Mouse (Mus musculus) embryonic facial prominence, embryonic 15.5 days (tissue): Measurements from ENCODE around the gene Wdfy3. TPM values are rescaled to one million over a fixed set of nuclear protein-coding genes. Genes with fewer than 3 reads are reported as not detected.

Experiments
- ATAC-seq: fragments of 200-750 bp; cut with Nextera tagmentation; 2 replicates; pipeline ENCODE4 v1.8.0; 2017; ENCODE audit warnings: low read depth, moderate TSS enrichment; ENCODE audit not compliant: insufficient number of reproducible peaks, low FRiP score, low TSS enrichment
- H3K27ac ChIP-seq: fragments of 300-500 bp; sonication (generic); replicated peaks from 2 replicates; pipeline ENCODE4 v1.5.1; 2015; ENCODE audit warnings: mild to moderate bottlenecking, inconsistent platforms
- H3K27me3 ChIP-seq: fragments of 300-500 bp; sonication (generic); 2 replicates; pipeline ENCODE4 v1.6.1; 2015; ENCODE audit warnings: inconsistent platforms
- H3K36me3 ChIP-seq: fragments of 300-500 bp; sonication (generic); 2 replicates; pipeline ENCODE4 v1.6.1; 2015; ENCODE audit warnings: mild to moderate bottlenecking, inconsistent platforms
- H3K4me1 ChIP-seq: fragments of 300-500 bp; sonication (generic); 2 replicates; pipeline ENCODE4 v1.6.1; 2015; ENCODE audit warnings: inconsistent platforms
- H3K4me2 ChIP-seq: fragments of 300-500 bp; sonication (generic); replicated peaks from 2 replicates; pipeline ENCODE4 v1.6.1; 2015; ENCODE audit warnings: mild to moderate bottlenecking, inconsistent platforms
- H3K4me3 ChIP-seq: fragments of 300-500 bp; sonication (generic); replicated peaks from 2 replicates; pipeline ENCODE4 v1.5.1; 2015; ENCODE audit warnings: mild to moderate bottlenecking, inconsistent platforms
- H3K9ac ChIP-seq: fragments of 300-500 bp; sonication (generic); 2 replicates; pipeline ENCODE4 v1.6.1; 2015; ENCODE audit warnings: inconsistent platforms
- H3K9me3 ChIP-seq: fragments of 300-500 bp; sonication (generic); replicated peaks from 2 replicates; pipeline ENCODE4 v1.6.1; 2016; ENCODE audit warnings: inconsistent platforms
- WGBS: fragments of 180-500 bp; shearing (Covaris S2); methylation state at CpG from one replicate; pipeline ENCODE4 v1.1.7; 2015; 5-methylcytosine and 5-hydroxymethylcytosine counted together
- polyA plus RNA-seq: library from polyadenylated mRNA; unstranded; fragments of >200 nt; fragmentation: Nextera tagmentation; extraction: Ambion mirVana; gene quantifications from 2 replicates; pipeline ENCODE4 v1.2.1, GENCODE M21; 2015

Gene Wdfy3
- polyA plus RNA-seq, 1 experiment from 2014 or later = 16.4 TPM

GRCm38 (mm10) chr5:102032191-102032590 is 37.5 kb downstream of the Wdfy3 start:
- Histone ChIP-seq H3K9me3 (0 out of 2 replicates have a peak, but pooled peaks cover 4% of the 10 kb centered on the region), H3K4me1 (0 out of 2 replicates have a peak, but pooled peaks cover 4% of the 10 kb centered on the region), H3K27ac (no peak overlapping the region), H3K4me2 (no peak overlapping the region), H3K9ac (no peak overlapping the region), H3K4me3 (no peak overlapping the region), H3K27me3 (no peaks in the 10 kb centered on the region), H3K36me3 (peaks cover 74% of the 10 kb centered on the region)
- no peak for ATAC-seq
- 54% methylated on average over 3 of the region's 3 CpGs for WGBS

DNA sequence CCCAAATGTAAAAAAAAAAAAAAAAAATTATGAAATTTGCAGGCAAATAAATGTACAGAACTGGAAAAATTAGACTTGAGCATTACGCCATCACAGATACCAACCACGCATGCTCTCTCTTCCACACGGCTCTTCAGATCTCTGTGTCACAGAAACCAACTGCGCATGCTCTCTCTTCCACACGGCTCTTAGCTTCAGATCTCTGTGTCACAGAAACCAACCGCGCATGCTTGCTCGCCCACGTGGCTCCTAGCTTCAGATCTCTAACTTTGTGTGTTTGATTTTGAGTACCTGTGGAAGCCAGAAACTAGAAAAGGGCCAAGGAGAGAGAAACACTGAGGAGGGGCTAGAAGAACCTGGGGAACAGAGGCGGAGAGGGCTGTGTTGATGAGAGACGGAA is 46.3 kb downstream of the Wdfy3 start:
- no peaks in the 10 kb centered on the region for H3K27me3 ChIP-seq
- H3K9ac ChIP-seq = no peak overlapping the region
- ATAC-seq = no peak
- 0 out of 2 replicates have a peak, but pooled peaks cover 4% of the 10 kb centered on the region for H3K4me1 ChIP-seq
- H3K36me3 ChIP-seq = peaks cover 44% of the 10 kb centered on the region
- no peak overlapping the region for H3K27ac ChIP-seq
- 95% methylated on average over 11 of the region's 11 CpGs for WGBS
- H3K4me3 ChIP-seq = no peak overlapping the region
- H3K9me3 ChIP-seq = no peaks in the 10 kb centered on the region
- no peak overlapping the region for H3K4me2 ChIP-seq

DNA sequence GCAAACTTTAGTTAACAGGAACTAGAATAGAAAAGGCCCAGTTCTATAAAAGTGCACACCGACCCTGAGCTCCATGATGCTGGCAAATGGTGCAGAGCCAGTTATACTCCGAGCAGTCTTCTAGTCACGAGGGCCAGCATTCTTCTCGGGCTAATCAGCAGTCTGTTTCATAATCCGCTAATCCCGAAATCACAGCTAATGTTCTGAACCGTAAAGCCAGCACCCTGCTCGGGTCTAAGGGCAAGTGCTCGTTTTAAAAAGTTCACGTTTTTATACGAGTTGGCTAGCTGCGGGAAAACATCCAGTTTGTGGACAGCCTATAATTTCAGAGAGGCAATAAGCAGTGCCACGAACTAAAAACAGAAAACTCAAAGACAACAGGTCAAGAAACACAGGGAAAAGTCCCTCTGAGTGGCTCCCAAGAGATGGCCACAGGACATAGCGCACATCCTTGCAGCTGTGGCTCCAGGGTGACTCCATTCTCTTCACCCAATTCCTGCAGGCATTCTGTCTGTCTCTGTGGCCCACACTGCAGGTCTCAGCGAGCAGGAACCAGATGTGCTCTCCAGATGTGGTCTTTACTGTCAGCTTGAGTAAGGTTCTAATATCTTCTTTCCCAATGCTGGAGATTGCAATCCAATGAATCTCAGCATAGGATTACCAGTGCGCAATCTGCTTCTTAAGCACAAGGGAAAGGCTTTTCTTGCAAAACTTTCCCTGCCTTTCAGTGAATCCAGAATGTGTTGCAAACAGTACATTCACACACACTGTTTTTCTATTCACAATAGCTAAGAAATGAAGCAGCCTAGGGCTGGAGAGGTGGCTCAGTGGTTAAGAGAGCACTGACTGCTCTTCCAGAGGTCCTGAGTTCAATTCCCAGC is 47.5 kb downstream of the Wdfy3 start:
- WGBS = 83% methylated on average over 16 of the region's 16 CpGs
- H3K36me3 ChIP-seq = peaks cover 35% of the 10 kb centered on the region

GRCm38 (mm10) chr5:102014235-102014634 is 55.5 kb downstream of the Wdfy3 start:
- ATAC-seq = no peak

More for the DNA sequence above, 47.5 kb downstream of the Wdfy3 start:
- no peak overlapping the region for H3K4me3 ChIP-seq
- no peaks in the 10 kb centered on the region for H3K27me3 ChIP-seq
- H3K4me1 ChIP-seq = 0 out of 2 replicates have a peak, but pooled peaks cover 4% of the 10 kb centered on the region
- H3K27ac ChIP-seq = 0 out of 2 replicates have a peak overlapping the region, but pooled peaks have one; percentile 48
- H3K4me2 ChIP-seq = no peak overlapping the region
- no peaks in the 10 kb centered on the region for H3K9me3 ChIP-seq
- no peak for ATAC-seq
- H3K9ac ChIP-seq = no peak overlapping the region

GRCm38 (mm10) chr5:102013781-102014180 is 55.9 kb downstream of the Wdfy3 start:
- no peaks in the 10 kb centered on the region for H3K27me3 ChIP-seq
- no peak overlapping the region for H3K9ac ChIP-seq
- no peak overlapping the region for H3K4me2 ChIP-seq
- no peaks in the 10 kb centered on the region for H3K4me1 ChIP-seq
- 88% methylated on average over 7 of the region's 7 CpGs for WGBS
- no peaks in the 10 kb centered on the region for H3K9me3 ChIP-seq
- H3K27ac ChIP-seq = no peak overlapping the region
- ATAC-seq = no peak
- peaks cover 19% of the 10 kb centered on the region; the same call in 1 of the 2 replicates for H3K36me3 ChIP-seq
- no peak overlapping the region for H3K4me3 ChIP-seq

More at GRCm38 (mm10) chr5:102014235-102014634, 55.5 kb downstream of the Wdfy3 start:
- Histone ChIP-seq H3K27ac (no peak overlapping the region), H3K4me3 (no peak overlapping the region), H3K9ac (no peak overlapping the region), H3K4me2 (no peak overlapping the region), H3K4me1 (no peaks in the 10 kb centered on the region), H3K9me3 (no peaks in the 10 kb centered on the region), H3K27me3 (no peaks in the 10 kb centered on the region), H3K36me3 (peaks cover 19% of the 10 kb centered on the region; the same call in 1 of the 2 replicates)
- 83% methylated on average over 8 of the region's 8 CpGs for WGBS

- WGBS = 87% methylated on average over 2 of the region's 2 CpGs
- H3K4me3 ChIP-seq = no peak overlapping the region
Measured at GRCm38 (mm10) chr5:102010961-102011360, 58.8 kb downstream of the Wdfy3 start.

GRCm38 (mm10) chr5:102009606-102010005 is 60.1 kb downstream of the Wdfy3 start:
- no peaks in the 10 kb centered on the region for H3K9me3 ChIP-seq
- H3K4me1 ChIP-seq = no peaks in the 10 kb centered on the region
- no peaks in the 10 kb centered on the region for H3K27me3 ChIP-seq
- no peak overlapping the region for H3K4me2 ChIP-seq
- 85% methylated on average over 6 of the region's 6 CpGs for WGBS
- no peak overlapping the region for H3K9ac ChIP-seq
- H3K4me3 ChIP-seq = no peak overlapping the region
- H3K27ac ChIP-seq = no peak overlapping the region
- peaks cover 11% of the 10 kb centered on the region; the same call in 1 of the 2 replicates for H3K36me3 ChIP-seq
- ATAC-seq = no peak

More at GRCm38 (mm10) chr5:102010961-102011360, 58.8 kb downstream of the Wdfy3 start:
- H3K27me3 ChIP-seq = no peaks in the 10 kb centered on the region
- no peaks in the 10 kb centered on the region for H3K4me1 ChIP-seq
- H3K9me3 ChIP-seq = no peaks in the 10 kb centered on the region
- peaks cover 19% of the 10 kb centered on the region; the same call in 1 of the 2 replicates for H3K36me3 ChIP-seq
- no peak overlapping the region for H3K9ac ChIP-seq
- no peak overlapping the region for H3K4me2 ChIP-seq
- no peak for ATAC-seq
- H3K27ac ChIP-seq = no peak overlapping the region

GRCm38 (mm10) chr5:102008712-102009111 is 61.0 kb downstream of the Wdfy3 start:
- no peaks in the 10 kb centered on the region for H3K27me3 ChIP-seq
- no peak overlapping the region for H3K9ac ChIP-seq
- 83% methylated on average over 7 of the region's 7 CpGs for WGBS
- H3K4me3 ChIP-seq = no peak overlapping the region
- H3K4me1 ChIP-seq = peaks cover 3% of the 10 kb centered on the region; the same call in 1 of the 2 replicates
- ATAC-seq = no peak
- peaks cover 7% of the 10 kb centered on the region; the same call in 1 of the 2 replicates for H3K36me3 ChIP-seq
- no peak overlapping the region for H3K27ac ChIP-seq
- H3K9me3 ChIP-seq = no peaks in the 10 kb centered on the region
- no peak overlapping the region for H3K4me2 ChIP-seq

DNA sequence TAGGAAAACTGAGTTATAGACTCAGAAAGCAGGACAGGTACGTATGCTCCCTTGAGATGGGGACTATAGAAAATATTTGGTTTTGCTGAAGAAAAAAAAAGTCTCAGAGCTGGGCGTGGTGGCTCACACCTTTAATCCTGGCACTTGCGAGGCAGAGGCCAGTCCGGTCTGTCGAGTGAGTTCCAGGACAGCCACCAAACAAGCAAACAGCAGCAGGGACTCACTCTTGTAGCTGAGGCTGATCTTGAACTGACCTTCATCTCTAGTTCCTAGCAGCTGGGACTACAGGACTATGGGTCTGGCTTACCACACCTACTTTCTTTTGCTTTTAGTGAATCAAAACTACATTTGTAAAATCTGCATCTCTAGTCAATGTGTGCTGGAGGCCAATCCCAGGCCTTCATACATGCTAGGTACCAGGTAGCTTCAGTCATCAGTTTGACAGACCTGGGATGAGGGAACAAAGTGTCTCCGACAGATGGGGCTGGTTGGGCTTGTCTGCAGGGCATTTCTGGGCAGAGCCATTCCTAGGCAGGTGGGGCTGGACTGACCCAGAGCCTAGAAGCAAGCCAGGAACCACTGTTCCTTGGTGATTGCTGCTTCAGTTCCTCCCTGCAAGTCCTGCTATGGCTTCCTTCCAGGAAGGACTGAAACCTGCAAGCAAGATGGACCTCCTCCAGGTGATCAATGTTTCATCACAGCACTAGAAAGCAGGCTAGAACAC is 63.3 kb downstream of the Wdfy3 start:
- Histone ChIP-seq H3K27ac (0 out of 2 replicates have a peak overlapping the region, but pooled peaks have one; percentile 0), H3K4me2 (no peak overlapping the region)

DNA sequence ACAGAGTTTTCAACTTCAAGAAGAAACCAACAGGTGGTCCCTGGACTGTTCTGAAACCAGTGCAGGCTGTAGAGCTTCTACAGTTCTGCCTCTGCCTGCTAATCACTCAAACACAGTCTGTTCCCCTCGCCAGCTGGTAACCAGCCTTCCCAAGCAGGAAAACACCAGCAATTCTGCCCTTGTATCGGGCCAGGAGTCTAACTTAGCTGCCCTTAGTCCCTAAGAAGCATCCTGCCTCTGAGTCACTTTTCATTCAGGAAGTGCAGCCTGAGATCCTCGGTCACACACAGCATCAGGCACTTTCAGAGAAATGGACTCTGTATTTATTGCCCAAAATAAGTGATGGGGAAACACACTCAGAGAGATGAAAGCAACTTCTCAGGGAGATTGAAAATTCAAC is 66.3 kb downstream of the Wdfy3 start:
- Histone ChIP-seq H3K9ac (no peak overlapping the region), H3K36me3 (0 out of 2 replicates have a peak, but pooled peaks cover 4% of the 10 kb centered on the region), H3K4me2 (no peak overlapping the region), H3K9me3 (no peaks in the 10 kb centered on the region), H3K27ac (no peak overlapping the region), H3K4me3 (no peak overlapping the region), H3K27me3 (no peaks in the 10 kb centered on the region), H3K4me1 (peaks cover 22% of the 10 kb centered on the region)
- 75% methylated on average over 3 of the region's 3 CpGs for WGBS
- ATAC-seq = no peak

More for the DNA sequence above, 63.3 kb downstream of the Wdfy3 start:
- 77% methylated on average over 6 of the region's 6 CpGs for WGBS
- Histone ChIP-seq H3K36me3 (0 out of 2 replicates have a peak, but pooled peaks cover 4% of the 10 kb centered on the region), H3K27me3 (no peaks in the 10 kb centered on the region), H3K4me1 (peaks cover 9% of the 10 kb centered on the region), H3K9me3 (no peaks in the 10 kb centered on the region), H3K9ac (no peak overlapping the region), H3K4me3 (no peak overlapping the region)
- ATAC-seq = no peak

GRCm38 (mm10) chr5:102001026-102001425 is 68.7 kb downstream of the Wdfy3 start:
- H3K4me2 ChIP-seq = no peak overlapping the region
- H3K4me3 ChIP-seq = no peak overlapping the region
- no peak for ATAC-seq
- H3K9me3 ChIP-seq = no peaks in the 10 kb centered on the region
- no peak overlapping the region for H3K9ac ChIP-seq
- H3K27me3 ChIP-seq = no peaks in the 10 kb centered on the region
- 0 out of 2 replicates have a peak, but pooled peaks cover 4% of the 10 kb centered on the region for H3K36me3 ChIP-seq
- 80% methylated on average over 8 of the region's 8 CpGs for WGBS
- peaks cover 22% of the 10 kb centered on the region for H3K4me1 ChIP-seq
- H3K27ac ChIP-seq = no peak overlapping the region
